Mouse (Mus musculus) cortical plate, adult 2 months (tissue): Measurements from ENCODE around the gene Dffa.
"Not testable (repeated sequence)": the region's sequence is repeated elsewhere in the genome, so short reads cannot be mapped to it uniquely, and the experiment has no call there.

Experiments used
- CTCF ChIP-seq: fragments of 200-500 bp; IDR thresholded peaks from 2 replicates; pipeline ENCODE4 v1.5.1; 2011; ENCODE audit warnings: mild to moderate bottlenecking, control low read depth, low read length; ENCODE audit not compliant: insufficient read depth; ENCODE audit errors: extremely low read depth
- POLR2A ChIP-seq: fragments of 200-500 bp; IDR thresholded peaks from 2 replicates; pipeline ENCODE4 v1.6.1; 2011; ENCODE audit warnings: mild to moderate bottlenecking, low read length, control low read depth; ENCODE audit not compliant: insufficient read depth; ENCODE audit errors: extremely low read depth

DNA sequence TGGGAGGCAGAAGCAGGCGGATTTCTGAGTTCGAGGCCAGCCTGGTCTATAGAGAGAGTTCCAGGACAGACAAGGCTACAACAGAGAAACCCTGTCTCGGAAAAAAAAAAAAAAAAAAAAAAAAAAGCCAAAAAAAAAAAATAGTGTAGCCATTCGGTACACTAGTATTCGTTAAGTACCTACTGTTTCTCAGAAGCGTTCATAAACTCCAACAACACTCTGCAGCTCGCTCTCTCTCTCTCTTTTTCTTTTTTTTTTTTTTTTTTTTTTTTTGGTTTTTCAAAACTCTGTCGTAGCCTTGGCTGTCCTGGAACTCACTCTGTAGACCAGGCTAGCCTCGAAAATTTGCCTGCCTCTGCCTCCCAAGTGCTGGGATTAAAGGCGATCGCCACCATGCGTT lies 3.5 kb upstream of the Dffa start:
- not testable (repeated sequence) for TF ChIP-seq CTCF, POLR2A
